Mouse (Mus musculus) midbrain, embryonic 13.5 days (tissue): ENCODE results near the gene Hyal3. TPM values are rescaled to one million over a fixed set of nuclear protein-coding genes. Genes with fewer than 3 reads are reported as not detected.

Source experiments
- ATAC-seq: fragments of 200-750 bp; cut with Nextera tagmentation; 2 replicates; pipeline ENCODE4 v1.8.0; 2017; ENCODE audit warnings: mild to moderate bottlenecking, moderate TSS enrichment, moderate library complexity
- H3K27ac ChIP-seq: fragments of 300-500 bp; sonication (generic); 2 replicates; pipeline ENCODE4 v1.5.1; 2015; ENCODE audit warnings: inconsistent platforms, mild to moderate bottlenecking, moderate library complexity
- H3K27me3 ChIP-seq: fragments of 300-500 bp; sonication (generic); 2 replicates; pipeline ENCODE4 v1.6.1; 2015; ENCODE audit warnings: mild to moderate bottlenecking, inconsistent platforms
- H3K36me3 ChIP-seq: fragments of 300-500 bp; sonication (generic); 2 replicates; pipeline ENCODE4 v1.6.1; 2015; ENCODE audit warnings: mild to moderate bottlenecking, inconsistent platforms
- H3K4me1 ChIP-seq: fragments of 300-500 bp; sonication (generic); replicated peaks from 2 replicates; pipeline ENCODE4 v1.6.1; 2015; ENCODE audit warnings: inconsistent platforms
- H3K4me2 ChIP-seq: fragments of 300-500 bp; sonication (generic); replicated peaks from 2 replicates; pipeline ENCODE4 v1.6.1; 2015; ENCODE audit warnings: moderate library complexity, mild to moderate bottlenecking, inconsistent platforms
- H3K4me3 ChIP-seq: fragments of 300-500 bp; sonication (generic); replicated peaks from 2 replicates; pipeline ENCODE4 v1.5.1; 2015; ENCODE audit warnings: mild to moderate bottlenecking, inconsistent platforms
- H3K9ac ChIP-seq: fragments of 300-500 bp; sonication (generic); replicated peaks from 2 replicates; pipeline ENCODE4 v1.6.1; 2015; ENCODE audit warnings: mild to moderate bottlenecking, inconsistent platforms
- H3K9me3 ChIP-seq: fragments of 300-500 bp; sonication (generic); 2 replicates; pipeline ENCODE4 v1.6.1; 2016; ENCODE audit warnings: mild to moderate bottlenecking, inconsistent platforms
- WGBS: fragments of 180-500 bp; shearing (Covaris S2); methylation state at CpG from one replicate; pipeline ENCODE4 v1.1.7; 2015; 5-methylcytosine and 5-hydroxymethylcytosine counted together
- polyA plus RNA-seq: library from polyadenylated mRNA; unstranded; fragments of >200 nt; fragmentation: Nextera tagmentation; extraction: Ambion mirVana; gene quantifications from 2 replicates; pipeline ENCODE4 v1.2.1, GENCODE M21; 2015

Hyal3 gene
- polyA plus RNA-seq, 1 experiment from 2014 or later: 1.8 TPM

DNA sequence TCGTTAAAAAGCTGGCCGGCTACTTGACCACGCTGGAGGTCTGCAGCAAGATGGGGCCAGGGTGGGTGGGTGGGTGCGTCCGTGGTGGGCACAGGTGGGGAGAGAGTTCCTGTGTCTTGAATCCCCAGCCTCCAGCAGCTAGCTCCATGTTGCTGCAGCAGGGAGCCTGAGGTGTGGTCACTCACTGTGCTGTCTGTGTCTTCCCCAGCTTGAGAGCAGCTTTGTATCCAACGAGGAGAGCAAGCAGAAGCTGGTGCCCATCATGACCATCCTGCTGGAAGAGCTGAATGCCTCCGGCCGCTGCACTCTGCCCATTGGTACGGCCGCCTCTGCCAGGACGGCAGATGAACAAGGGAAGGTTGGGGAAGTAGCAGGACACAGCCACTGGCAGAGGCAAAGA, 37.3 kb upstream of the Hyal3 start:
- 88% methylated on average over 11 of the region's 11 CpGs for WGBS

DNA sequence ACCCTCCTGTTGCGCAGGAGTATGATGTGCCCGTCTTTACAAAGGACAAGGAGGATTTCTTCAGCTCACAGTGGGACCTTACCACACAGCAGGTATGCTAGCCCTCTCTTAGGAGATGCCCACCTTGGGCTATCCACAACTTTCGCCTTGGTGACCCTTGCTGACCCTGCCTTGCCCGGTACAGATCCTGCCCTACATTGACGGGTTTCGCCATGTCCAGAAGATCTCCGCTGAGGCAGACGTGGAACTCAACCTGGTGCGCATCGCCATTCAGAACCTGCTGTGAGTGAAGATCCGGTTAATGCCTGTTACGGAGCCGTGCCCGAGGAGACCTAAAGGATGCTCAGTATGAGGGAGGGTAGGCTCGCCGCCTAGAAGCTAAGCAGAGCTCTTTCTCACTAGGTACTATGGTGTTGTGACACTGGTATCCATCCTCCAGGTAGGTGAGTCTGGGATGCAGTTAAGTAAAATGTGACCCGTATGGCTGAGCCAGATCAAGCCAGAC, 36.4 kb upstream of the Hyal3 start:
- peaks cover 45% of the 10 kb centered on the region for H3K4me1 ChIP-seq
- WGBS: 96% methylated on average over 17 of the region's 17 CpGs

More for the DNA sequence above, 37.3 kb upstream of the Hyal3 start:
- Histone ChIP-seq H3K9ac (no peak overlapping the region), H3K4me2 (peak overlapping the region; percentile 87; the same call in 1 of the 2 replicates), H3K27me3 (peaks cover 9% of the 10 kb centered on the region), H3K4me1 (peaks cover 45% of the 10 kb centered on the region), H3K36me3 (peaks cover 43% of the 10 kb centered on the region), H3K9me3 (no peaks in the 10 kb centered on the region), H3K27ac (no peak overlapping the region), H3K4me3 (peak overlapping the region; percentile 55; the same call in 1 of the 2 replicates)
- no peak for ATAC-seq

DNA sequence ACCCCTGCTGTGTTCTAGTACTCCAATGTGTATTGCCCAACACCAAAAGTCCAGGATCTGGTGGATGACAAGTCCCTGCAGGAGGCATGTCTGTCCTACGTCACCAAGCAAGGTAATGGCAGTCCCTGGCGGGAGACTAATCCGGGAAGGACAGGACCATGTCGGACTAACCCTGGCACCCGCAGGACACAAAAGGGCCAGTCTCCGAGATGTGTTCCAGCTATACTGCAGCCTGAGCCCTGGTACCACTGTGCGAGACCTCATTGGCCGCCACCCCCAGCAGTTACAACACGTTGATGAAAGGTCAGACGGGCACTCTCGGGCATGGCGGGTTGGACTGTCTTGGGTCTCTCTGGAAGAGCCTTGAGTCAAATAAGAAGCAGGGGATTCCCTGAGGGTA, 35.9 kb upstream of the Hyal3 start:
- H3K4me2 ChIP-seq: no peak overlapping the region
- H3K9me3 ChIP-seq: no peaks in the 10 kb centered on the region
- H3K27ac ChIP-seq: no peak overlapping the region
- WGBS: 93% methylated on average over 12 of the region's 12 CpGs
- no peak for ATAC-seq
- no peak overlapping the region for H3K9ac ChIP-seq
- no peak overlapping the region for H3K4me3 ChIP-seq
- peaks cover 45% of the 10 kb centered on the region for H3K4me1 ChIP-seq
- peaks cover 24% of the 10 kb centered on the region for H3K27me3 ChIP-seq
- H3K36me3 ChIP-seq: peaks cover 29% of the 10 kb centered on the region

More for the DNA sequence above, 36.4 kb upstream of the Hyal3 start:
- no peak overlapping the region for H3K4me2 ChIP-seq
- H3K9me3 ChIP-seq: no peaks in the 10 kb centered on the region
- peaks cover 19% of the 10 kb centered on the region for H3K27me3 ChIP-seq
- peaks cover 34% of the 10 kb centered on the region for H3K36me3 ChIP-seq
- no peak for ATAC-seq
- no peak overlapping the region for H3K9ac ChIP-seq
- H3K4me3 ChIP-seq: no peak overlapping the region
- no peak overlapping the region for H3K27ac ChIP-seq

DNA sequence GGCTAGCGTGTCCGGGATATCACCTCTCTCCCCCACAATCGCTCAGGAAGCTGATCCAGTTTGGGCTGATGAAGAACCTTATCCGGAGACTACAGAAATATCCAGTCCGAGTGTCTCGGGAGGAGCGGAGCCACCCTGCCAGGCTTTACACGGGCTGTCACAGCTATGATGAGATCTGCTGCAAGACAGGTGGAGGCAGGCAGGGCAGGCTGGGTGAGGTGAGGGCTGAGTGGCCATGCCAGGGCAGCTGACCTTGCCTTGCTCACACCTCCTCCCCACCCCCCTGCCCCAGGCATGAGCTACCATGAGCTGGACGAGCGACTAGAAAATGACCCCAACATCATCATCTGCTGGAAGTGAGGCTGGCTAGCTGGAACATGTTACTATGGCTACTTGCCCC, 35.4 kb upstream of the Hyal3 start:
- H3K36me3 ChIP-seq: peaks cover 24% of the 10 kb centered on the region
- H3K4me3 ChIP-seq: no peak overlapping the region
- no peaks in the 10 kb centered on the region for H3K9me3 ChIP-seq
- no peak for ATAC-seq
- no peak overlapping the region for H3K9ac ChIP-seq
- H3K4me1 ChIP-seq: peaks cover 43% of the 10 kb centered on the region
- peaks cover 28% of the 10 kb centered on the region for H3K27me3 ChIP-seq
- no peak overlapping the region for H3K4me2 ChIP-seq
- 91% methylated on average over 10 of the region's 10 CpGs for whole genome bisulfite sequencing
- no peak overlapping the region for H3K27ac ChIP-seq

DNA sequence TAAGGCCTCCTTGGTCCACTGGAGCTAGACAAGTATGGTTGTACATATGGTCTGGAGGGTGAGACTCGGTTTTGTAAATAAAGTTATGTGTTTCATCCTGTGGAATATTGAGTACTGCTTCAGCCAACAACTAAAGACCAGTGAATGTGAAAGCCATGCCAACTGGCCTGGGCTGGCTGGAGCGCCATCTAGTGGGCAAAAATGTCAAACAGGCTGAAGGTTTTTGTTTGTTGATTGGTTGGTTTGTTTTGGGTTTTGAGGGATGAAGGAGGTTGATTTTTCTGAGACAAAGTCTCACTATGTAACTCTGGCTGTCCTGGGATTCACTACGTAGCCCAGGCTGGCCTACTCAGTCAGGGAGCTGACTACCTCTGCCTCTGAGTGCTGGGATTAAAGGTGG, 35.0 kb upstream of the Hyal3 start:
- Histone ChIP-seq H3K9ac (no peak overlapping the region), H3K4me2 (no peak overlapping the region), H3K27ac (no peak overlapping the region), H3K4me3 (no peak overlapping the region), H3K36me3 (peaks cover 21% of the 10 kb centered on the region), H3K27me3 (peaks cover 32% of the 10 kb centered on the region), H3K4me1 (peaks cover 41% of the 10 kb centered on the region), H3K9me3 (no peaks in the 10 kb centered on the region)
- WGBS: 5% methylated on average over 3 of the region's 3 CpGs
- ATAC-seq: no peak

DNA sequence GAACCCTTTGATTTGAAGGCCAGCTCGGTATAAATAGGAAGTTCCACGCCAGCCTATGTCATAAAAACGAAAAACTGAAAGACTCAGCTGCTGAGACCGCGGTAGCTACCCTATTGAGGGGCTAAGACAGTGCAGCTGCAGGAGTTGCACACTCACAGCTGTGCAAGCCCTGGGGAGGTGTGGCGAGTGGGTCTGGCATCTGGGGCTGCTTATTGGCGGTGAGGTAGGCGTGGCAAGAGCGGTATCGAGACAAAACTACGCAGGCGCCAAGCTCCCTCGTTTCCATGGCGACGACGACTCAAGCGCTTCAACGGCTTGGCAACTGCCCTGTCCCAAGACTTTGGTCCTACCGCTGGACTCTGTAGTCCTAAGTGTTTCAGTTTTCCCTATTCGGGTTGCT, 33.6 kb upstream of the Hyal3 start, which contains the start of gene Zmynd10:
TSS of gene Zmynd10 (plus strand) at position 273 of the 400 bp plus-strand sequence.
- peak within 1 kb of the TSS; percentile 54 for H3K9ac ChIP-seq
- peaks cover 47% of the 10 kb centered on the region for H3K27me3 ChIP-seq
- WGBS: 3% methylated on average over 20 of the region's 20 CpGs
- H3K36me3 ChIP-seq: peaks cover 21% of the 10 kb centered on the region
- H3K9me3 ChIP-seq: no peaks in the 10 kb centered on the region
- peak within 1 kb of the TSS; percentile 26 for H3K4me3 ChIP-seq
- peaks cover 46% of the 10 kb centered on the region for H3K4me1 ChIP-seq
- peak within 1 kb of the TSS; percentile 67 for H3K27ac ChIP-seq
- ATAC-seq: peak; percentile 59
- peak within 1 kb of the TSS; percentile 53 for H3K4me2 ChIP-seq

DNA sequence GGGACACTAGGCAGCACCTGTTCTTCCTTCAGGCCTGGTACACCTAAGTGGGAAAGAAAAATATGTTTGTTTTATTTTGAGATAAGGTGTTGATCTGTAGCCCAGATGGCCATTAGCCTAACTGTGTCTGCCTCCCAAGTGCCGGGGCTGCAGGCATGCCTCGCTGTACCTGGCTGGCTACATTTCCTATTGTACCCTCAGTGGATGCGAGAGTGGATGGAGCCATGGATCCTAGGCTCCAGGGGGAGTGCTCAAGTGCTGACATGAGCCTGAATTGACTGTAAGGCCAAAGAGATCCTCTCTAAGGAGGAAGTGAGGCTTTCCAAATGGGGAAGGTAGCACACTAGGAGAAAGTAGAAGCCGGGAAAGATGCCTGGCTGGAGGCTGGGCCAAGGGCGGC, 32.7 kb upstream of the Hyal3 start:
- H3K27ac ChIP-seq: no peak overlapping the region

DNA sequence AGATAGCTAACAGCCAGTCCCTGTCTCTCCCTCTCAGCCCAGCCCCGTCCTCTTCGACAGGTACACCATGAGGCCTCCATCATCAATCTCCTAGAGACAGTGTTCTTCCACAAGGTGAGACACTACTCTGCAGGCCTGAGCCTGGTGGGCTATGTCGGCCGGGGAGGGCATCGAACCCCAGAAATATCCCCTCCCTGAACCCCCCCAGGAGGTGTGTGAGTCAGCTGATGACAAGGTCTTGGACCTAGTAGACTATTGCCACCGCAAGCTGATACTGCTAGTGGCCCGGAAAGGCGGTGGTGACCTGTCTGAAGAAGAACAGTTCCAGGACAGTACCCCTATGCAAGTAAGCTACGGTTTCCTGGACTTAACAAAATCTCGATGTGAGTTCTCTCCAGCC, 31.8 kb upstream of the Hyal3 start:
- no peak for ATAC-seq
- peaks cover 61% of the 10 kb centered on the region for H3K27me3 ChIP-seq
- peaks cover 16% of the 10 kb centered on the region for H3K36me3 ChIP-seq
- no peak overlapping the region; the same call in 1 of the 2 replicates for H3K9ac ChIP-seq
- H3K4me1 ChIP-seq: peaks cover 48% of the 10 kb centered on the region
- H3K27ac ChIP-seq: no peak overlapping the region
- no peak overlapping the region for H3K4me3 ChIP-seq
- no peak overlapping the region for H3K4me2 ChIP-seq
- H3K9me3 ChIP-seq: no peaks in the 10 kb centered on the region
- WGBS: 91% methylated on average over 10 of the region's 10 CpGs

More for the DNA sequence above, 32.7 kb upstream of the Hyal3 start:
- Histone ChIP-seq H3K4me1 (peaks cover 41% of the 10 kb centered on the region), H3K27me3 (peaks cover 56% of the 10 kb centered on the region), H3K9me3 (no peaks in the 10 kb centered on the region), H3K4me2 (peak overlapping the region; percentile 53; the same call in 1 of the 2 replicates), H3K4me3 (no peak overlapping the region), H3K9ac (peak overlapping the region; percentile 54), H3K36me3 (peaks cover 21% of the 10 kb centered on the region)
- WGBS: 80% methylated on average over 5 of the region's 5 CpGs
- ATAC-seq: no peak

DNA sequence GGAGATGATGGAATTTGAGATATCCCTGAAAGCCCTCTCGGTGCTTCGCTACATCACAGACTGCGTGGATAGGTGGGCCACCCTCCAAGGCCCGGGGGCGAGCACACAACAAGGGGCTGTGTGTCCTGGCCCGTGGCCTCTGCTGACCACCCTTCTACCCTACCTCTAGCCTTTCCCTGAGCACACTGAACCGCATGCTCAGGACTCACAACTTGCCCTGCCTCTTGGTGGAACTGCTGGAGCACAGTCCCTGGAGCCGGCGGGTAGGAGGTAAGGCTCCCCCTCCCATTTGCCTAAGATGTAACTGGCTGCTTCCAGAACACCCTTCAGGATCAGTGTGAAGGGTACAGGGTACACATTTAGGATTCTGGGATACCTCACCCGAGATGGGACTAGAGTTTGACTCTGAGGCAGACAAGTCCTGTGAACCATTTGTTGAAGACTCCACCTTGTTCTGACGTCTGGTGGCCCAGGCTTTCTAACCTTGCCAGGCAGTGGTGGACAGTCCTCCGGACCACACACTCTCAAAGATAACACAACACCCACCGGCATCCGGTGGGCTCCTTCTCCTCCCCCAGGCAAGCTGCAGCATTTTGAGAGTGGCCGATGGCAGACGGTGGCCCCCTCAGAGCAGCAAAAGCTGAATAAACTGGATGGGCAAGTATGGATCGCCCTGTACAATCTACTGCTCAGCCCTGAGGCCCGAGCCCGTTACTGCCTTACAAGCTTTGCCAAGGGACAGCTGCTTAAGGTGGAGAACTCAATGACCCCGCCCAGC, 31.1 kb upstream of the Hyal3 start:
- H3K4me2 ChIP-seq: no peak overlapping the region
- no peak overlapping the region for H3K9ac ChIP-seq
- no peak overlapping the region for H3K4me3 ChIP-seq
- H3K27me3 ChIP-seq: peaks cover 61% of the 10 kb centered on the region
- no peak overlapping the region for H3K27ac ChIP-seq
- peaks cover 49% of the 10 kb centered on the region for H3K4me1 ChIP-seq
- no peak for ATAC-seq
- H3K9me3 ChIP-seq: no peaks in the 10 kb centered on the region
- WGBS: 87% methylated on average over 20 of the region's 20 CpGs
- H3K36me3 ChIP-seq: peaks cover 9% of the 10 kb centered on the region

DNA sequence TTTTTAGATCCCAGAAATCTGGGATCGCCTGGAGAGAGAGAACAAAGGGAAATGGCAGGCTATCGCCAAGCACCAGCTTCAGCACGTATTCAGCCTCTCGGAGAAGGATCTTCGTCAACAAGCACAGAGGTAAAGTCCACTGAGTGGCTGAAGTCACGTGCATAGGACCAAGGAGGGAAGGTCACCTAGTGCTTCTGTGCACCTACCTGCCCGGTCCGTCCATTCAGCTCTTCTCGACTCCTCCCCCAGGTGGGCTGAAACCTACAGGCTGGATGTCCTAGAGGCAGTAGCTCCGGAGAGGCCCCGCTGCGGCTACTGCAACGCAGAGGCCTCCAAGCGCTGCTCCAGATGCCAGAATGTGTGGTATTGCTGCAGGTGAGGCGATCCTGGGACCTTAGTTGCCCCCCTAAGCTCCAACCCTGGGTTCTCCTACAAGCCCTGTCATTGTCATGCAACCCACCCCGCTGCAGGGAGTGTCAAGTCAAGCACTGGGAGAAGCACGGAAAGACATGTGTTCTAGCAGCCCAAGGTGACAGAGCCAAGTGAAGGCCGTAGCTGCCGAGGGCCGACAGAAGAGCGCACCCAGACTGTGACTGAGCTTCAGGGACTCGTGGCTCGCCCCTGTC, 30.0 kb upstream of the Hyal3 start:
- no peak overlapping the region for H3K27ac ChIP-seq
- H3K9ac ChIP-seq: peak overlapping the region; percentile 54
- H3K4me1 ChIP-seq: peaks cover 56% of the 10 kb centered on the region
- 25% methylated on average over 23 of the region's 23 CpGs for WGBS
- H3K4me3 ChIP-seq: 0 out of 2 replicates have a peak overlapping the region, but pooled peaks have one; percentile 30
- ATAC-seq: no peak
- no peaks in the 10 kb centered on the region for H3K9me3 ChIP-seq
- peaks cover 61% of the 10 kb centered on the region for H3K27me3 ChIP-seq
- H3K36me3 ChIP-seq: no peaks in the 10 kb centered on the region
- H3K4me2 ChIP-seq: peak overlapping the region; percentile 53

DNA sequence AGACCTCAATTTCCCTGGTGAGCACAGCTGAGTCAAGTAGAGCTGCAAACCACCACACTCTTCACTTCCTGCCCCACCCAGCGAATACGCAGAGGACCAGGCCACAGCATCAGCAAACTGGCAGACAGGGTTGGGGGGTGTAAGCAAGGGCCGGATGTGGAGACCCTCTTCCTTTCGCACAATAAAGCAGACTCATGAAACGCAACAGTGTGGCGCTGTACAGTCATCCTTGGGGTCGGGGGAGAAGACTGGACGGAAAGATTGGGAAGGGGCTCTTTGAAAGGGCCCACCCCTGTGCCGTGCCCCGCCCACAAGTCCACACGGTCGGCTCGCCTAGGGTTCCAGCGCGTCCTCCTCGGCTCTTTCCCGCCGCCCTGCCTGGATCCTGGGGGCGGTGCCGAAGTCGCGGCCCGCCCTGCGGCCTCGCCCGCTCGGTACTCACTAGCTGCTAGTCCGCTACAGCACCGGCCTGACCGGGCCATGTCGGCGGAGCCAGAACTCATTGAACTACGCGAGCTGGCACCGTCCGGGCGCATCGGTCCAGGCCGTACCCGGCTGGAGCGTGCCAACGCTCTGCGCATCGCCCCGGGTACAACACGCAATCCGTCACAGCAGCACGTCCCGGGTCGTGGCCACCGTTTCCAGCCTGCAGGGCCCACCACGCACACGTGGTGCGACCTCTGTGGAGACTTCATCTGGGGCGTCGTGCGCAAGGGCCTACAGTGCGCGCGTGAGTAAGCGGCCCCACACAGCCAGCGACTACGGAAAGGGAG, 29.3 kb upstream of the Hyal3 start, which contains the start of gene Rassf1:
TSS of gene Rassf1 (plus strand) at position 439 of the 773 bp plus-strand sequence.
- Histone ChIP-seq H3K27ac (no peak within 1 kb of the TSS), H3K4me1 (peaks cover 57% of the 10 kb centered on the region), H3K27me3 (peaks cover 61% of the 10 kb centered on the region), H3K9me3 (no peaks in the 10 kb centered on the region), H3K4me3 (peak within 1 kb of the TSS; percentile 30), H3K36me3 (no peaks in the 10 kb centered on the region), H3K9ac (peak within 1 kb of the TSS; percentile 54), H3K4me2 (peak within 1 kb of the TSS; percentile 53)
- under 1% methylated on average over 61 of the region's 63 CpGs for WGBS
- ATAC-seq: no peak
